Mouse (Mus musculus) spleen, adult 2 months (tissue): ENCODE results near the gene Cryl1.

Source experiments
- CTCF ChIP-seq: fragments of 200-500 bp; IDR thresholded peaks from 2 replicates; pipeline ENCODE4 v1.5.1; 2011; ENCODE audit warnings: mild to moderate bottlenecking, inconsistent platforms; ENCODE audit not compliant: insufficient read depth, insufficient read length, insufficient replicate concordance; ENCODE audit errors: extremely low read depth
- POLR2A ChIP-seq: fragments of 200-500 bp; IDR thresholded peaks from 2 replicates; pipeline ENCODE4 v1.6.1; 2011; ENCODE audit warnings: low read depth, low read length, inconsistent platforms

GRCm38 (mm10) chr14:57318812-57319211 lies 79.5 kb downstream of the Cryl1 start:
- TF ChIP-seq CTCF (no peak), POLR2A (no peak)
